Mouse (Mus musculus) intestine, embryonic 16.5 days (tissue): Measurements from ENCODE around the gene Uhrf1bp1l. TPM values are rescaled to one million over a fixed set of nuclear protein-coding genes. Genes with fewer than 3 reads are reported as not detected.

Source experiments
- ATAC-seq: fragments of 200-750 bp; cut with Nextera tagmentation; 2 replicates; pipeline ENCODE4 v1.8.0; 2017; ENCODE audit warnings: moderate TSS enrichment, moderate library complexity
- H3K27ac ChIP-seq: fragments of 300-500 bp; sonication (generic); 2 replicates; pipeline ENCODE4 v1.5.1; 2014; ENCODE audit warnings: mild to moderate bottlenecking, low read length
- H3K27me3 ChIP-seq: fragments of 300-500 bp; sonication (generic); replicated peaks from 2 replicates; pipeline ENCODE4 v1.6.1; 2014; ENCODE audit warnings: low read length, control low read depth, mixed read lengths; ENCODE audit not compliant: control insufficient read depth, insufficient read depth
- H3K36me3 ChIP-seq: fragments of 300-500 bp; sonication (generic); 2 replicates; pipeline ENCODE4 v1.6.1; 2014; ENCODE audit warnings: low read length, control low read depth; ENCODE audit not compliant: control insufficient read depth, insufficient read depth
- H3K4me1 ChIP-seq: fragments of 300-500 bp; sonication (generic); 2 replicates; pipeline ENCODE4 v1.6.1; 2014; ENCODE audit warnings: low read length, control low read depth, mixed read lengths; ENCODE audit not compliant: control insufficient read depth, insufficient read depth
- H3K4me2 ChIP-seq: fragments of 300-500 bp; sonication (generic); 2 replicates; pipeline ENCODE4 v1.6.1; 2014; ENCODE audit warnings: low read depth, low read length, control low read depth
- H3K4me3 ChIP-seq: fragments of 300-500 bp; sonication (generic); 2 replicates; pipeline ENCODE4 v1.5.1; 2014; ENCODE audit warnings: mild to moderate bottlenecking, low read length
- H3K9ac ChIP-seq: fragments of 300-500 bp; sonication (generic); 2 replicates; pipeline ENCODE4 v1.6.1; 2014; ENCODE audit warnings: low read depth, low read length
- H3K9me3 ChIP-seq: fragments of 300-500 bp; sonication (generic); 2 replicates; pipeline ENCODE4 v1.6.1; 2016; ENCODE audit warnings: low read length, control low read depth; ENCODE audit not compliant: control insufficient read depth
- WGBS: fragments of 180-500 bp; shearing (Covaris S2); extraction: QIAGEN DNeasy Blood & Tissue Kit; methylation state at CpG from one replicate; pipeline ENCODE4 v1.1.7; 2014; 5-methylcytosine and 5-hydroxymethylcytosine counted together
- polyA plus RNA-seq: library from polyadenylated mRNA; unstranded; fragments of >200 nt; fragmentation: Nextera tagmentation; extraction: Ambion mirVana; gene quantifications from 2 replicates; pipeline ENCODE4 v1.2.1, GENCODE M21; 2015

Uhrf1bp1l gene
- polyA plus RNA-seq, 1 experiment from 2014 or later = 19.4 TPM

DNA sequence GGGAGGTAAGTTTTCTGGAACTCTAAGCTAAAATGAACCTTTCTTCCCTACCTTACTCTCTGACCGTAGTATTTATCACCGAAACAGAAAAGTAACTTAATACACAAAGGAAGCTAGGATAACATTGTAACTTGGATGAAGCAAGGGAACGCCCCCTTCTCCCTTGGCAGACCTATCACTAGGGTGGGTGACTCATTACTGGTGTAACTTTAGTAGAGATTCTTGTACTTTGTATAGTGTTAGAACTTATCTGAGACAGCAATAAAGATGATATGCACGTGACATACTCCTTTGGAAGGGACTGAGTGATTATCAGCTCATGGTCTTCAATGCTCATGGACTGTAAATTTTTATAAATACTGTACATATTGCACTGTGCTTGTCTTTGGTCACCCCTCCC lies 123.4 kb downstream of the Uhrf1bp1l start:
- Histone ChIP-seq H3K4me2 (no peak overlapping the region), H3K9ac (no peak overlapping the region), H3K9me3 (no peaks in the 10 kb centered on the region), H3K36me3 (no peaks in the 10 kb centered on the region), H3K4me1 (peaks cover 6% of the 10 kb centered on the region; the same call in 1 of the 2 replicates), H3K4me3 (no peak overlapping the region), H3K27ac (no peak overlapping the region), H3K27me3 (peaks cover 5% of the 10 kb centered on the region; the same call in 1 of the 2 replicates)
- ATAC-seq = 0 out of 2 replicates have a peak, but pooled peaks have one; percentile 53
- 76% methylated on average over 4 of the region's 4 CpGs for WGBS

DNA sequence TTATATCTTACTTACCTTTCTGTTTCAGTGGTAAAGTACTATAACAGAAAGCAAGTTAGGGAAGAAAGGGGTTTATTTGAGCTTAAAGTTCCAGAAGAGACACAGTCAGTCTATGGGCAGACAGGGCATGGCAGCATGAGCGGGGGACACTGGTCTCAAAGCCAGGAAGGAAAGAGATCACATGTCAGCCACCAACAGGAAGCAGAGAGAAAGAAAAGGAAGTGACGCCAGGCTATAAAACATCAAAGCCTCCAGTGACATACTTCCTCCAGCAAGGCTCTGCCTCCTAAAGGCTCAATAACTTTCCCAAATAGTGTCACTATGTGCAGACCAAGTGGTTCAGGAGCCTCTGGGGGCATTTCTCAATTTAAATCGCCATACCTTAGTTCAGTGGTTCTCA lies 124.0 kb downstream of the Uhrf1bp1l start:
- ATAC-seq = no peak
- Histone ChIP-seq H3K36me3 (no peaks in the 10 kb centered on the region), H3K4me2 (no peak overlapping the region), H3K4me3 (no peak overlapping the region), H3K9me3 (no peaks in the 10 kb centered on the region), H3K4me1 (peaks cover 10% of the 10 kb centered on the region; the same call in 1 of the 2 replicates), H3K27me3 (peaks cover 9% of the 10 kb centered on the region; the same call in 1 of the 2 replicates), H3K27ac (no peak overlapping the region), H3K9ac (no peak overlapping the region)
- 78% methylated on average over 3 of the region's 3 CpGs for WGBS

Other genes starting within 250 kb of the Uhrf1bp1l start
- gene Nr1h4, start 211.4 kb upstream of the Uhrf1bp1l start, polyA plus RNA-seq = 84.0 and 108 TPM in 2 replicates
- gene Slc17a8, start 123.7 kb upstream of the Uhrf1bp1l start, polyA plus RNA-seq = 0.13 and 0.22 TPM in 2 replicates
- gene Scyl2, start 58.7 kb upstream of the Uhrf1bp1l start, polyA plus RNA-seq = 5.3 and 6.1 TPM in 2 replicates
- gene Actr6, start 12.7 kb upstream of the Uhrf1bp1l start, polyA plus RNA-seq = 18.7 and 21.5 TPM in 2 replicates
- gene Anks1b, start 128.5 kb downstream of the Uhrf1bp1l start, polyA plus RNA-seq = 0.71 and 1.2 TPM in 2 replicates